Mouse (Mus musculus) CH12.LX (cell line): ENCODE results near the gene Xndc1. TPM values are rescaled to one million over a fixed set of nuclear protein-coding genes. Genes with fewer than 3 reads are reported as not detected.

Experiments
- polyA plus RNA-seq: library from polyadenylated mRNA; unstranded; fragments of >175 nt; gene quantifications from 2 replicates; pipeline ENCODE4 v1.2.1, GENCODE M21; 2012; ENCODE audit warnings: low read depth; ENCODE audit not compliant: insufficient read length
- total RNA-seq, 2 experiments: library from RNA; depleted of rRNA; stranded (reverse); fragments of 300-350 nt in 1 of 2; fragments of >200 nt in 1 of 2; gene quantifications; 2 replicates each; pipeline ENCODE4 v1.2.3; 2012 to 2014

The Xndc1 gene
- total and polyA plus RNA-seq, 3 experiments: 15.4 to 26.7 (median 19.8) TPM

Other genes with a start within 250 kb of the Xndc1 start
- gene Phox2a, start 247.2 kb upstream of the Xndc1 start, total RNA-seq (2012; rRNA removed): not detected in 2 replicates
- not detected in 2 replicates for gene Phox2a, start 247.2 kb upstream of the Xndc1 start, total RNA-seq (2014; rRNA removed)
- not detected in 2 replicates for gene Phox2a, start 247.2 kb upstream of the Xndc1 start, polyA plus RNA-seq
- gene Inppl1, start 227.3 kb upstream of the Xndc1 start, total RNA-seq (2012; rRNA removed): 36.1 and 44.3 TPM in 2 replicates
- gene Inppl1, start 227.3 kb upstream of the Xndc1 start, total RNA-seq (2014; rRNA removed): 21.6 and 27.3 TPM in 2 replicates
- 35.7 and 37.9 TPM in 2 replicates for gene Inppl1, start 227.3 kb upstream of the Xndc1 start, polyA plus RNA-seq
- gene Folr2, start 208.3 kb upstream of the Xndc1 start, total RNA-seq (2012; rRNA removed): not detected in 2 replicates
- not detected in 2 replicates for gene Folr2, start 208.3 kb upstream of the Xndc1 start, total RNA-seq (2014; rRNA removed)
- gene Folr2, start 208.3 kb upstream of the Xndc1 start, polyA plus RNA-seq: not detected in 2 replicates
- 69.1 and 88.8 TPM in 2 replicates for gene Anapc15, start 201.8 kb upstream of the Xndc1 start, total RNA-seq (2012; rRNA removed)
- 90.6 and 98.5 TPM in 2 replicates for gene Anapc15, start 201.8 kb upstream of the Xndc1 start, total RNA-seq (2014; rRNA removed)
- 97.1 and 107 TPM in 2 replicates for gene Anapc15, start 201.8 kb upstream of the Xndc1 start, polyA plus RNA-seq
- 0.25 and 0.34 TPM in 2 replicates for gene Folr1, start 194.7 kb upstream of the Xndc1 start, total RNA-seq (2012; rRNA removed)
- gene Folr1, start 194.7 kb upstream of the Xndc1 start, total RNA-seq (2014; rRNA removed): not detected in 2 replicates
- gene Folr1, start 194.7 kb upstream of the Xndc1 start, polyA plus RNA-seq: not detected in 2 replicates
- 68.6 and 77.9 TPM in 2 replicates for gene Lamtor1, start 159.6 kb upstream of the Xndc1 start, total RNA-seq (2012; rRNA removed)
- 80.7 and 86.2 TPM in 2 replicates for gene Lamtor1, start 159.6 kb upstream of the Xndc1 start, total RNA-seq (2014; rRNA removed)
- 107 and 124 TPM in 2 replicates for gene Lamtor1, start 159.6 kb upstream of the Xndc1 start, polyA plus RNA-seq
- 1.1 and 1.4 TPM in 2 replicates for gene Tomt, start 159.2 kb upstream of the Xndc1 start, total RNA-seq (2012; rRNA removed)
- gene Tomt, start 159.2 kb upstream of the Xndc1 start, total RNA-seq (2014; rRNA removed): 0.07 and 0.22 TPM in 2 replicates
- gene Tomt, start 159.2 kb upstream of the Xndc1 start, polyA plus RNA-seq: 1.3 TPM in 2 replicates
- gene Lrrc51, start 131.6 kb upstream of the Xndc1 start, total RNA-seq (2012; rRNA removed): 3.9 and 5.6 TPM in 2 replicates
- 5.2 and 6.6 TPM in 2 replicates for gene Lrrc51, start 131.6 kb upstream of the Xndc1 start, total RNA-seq (2014; rRNA removed)
- gene Lrrc51, start 131.6 kb upstream of the Xndc1 start, polyA plus RNA-seq: 3.2 and 4.9 TPM in 2 replicates
- 56.4 and 57.6 TPM in 2 replicates for gene Numa1, start 131.4 kb upstream of the Xndc1 start, total RNA-seq (2012; rRNA removed)
- 38.0 and 38.2 TPM in 2 replicates for gene Numa1, start 131.4 kb upstream of the Xndc1 start, total RNA-seq (2014; rRNA removed)
- 75.7 and 79.5 TPM in 2 replicates for gene Numa1, start 131.4 kb upstream of the Xndc1 start, polyA plus RNA-seq
- 1.9 and 2.6 TPM in 2 replicates for gene Il18bp, start 46.8 kb upstream of the Xndc1 start, total RNA-seq (2012; rRNA removed)
- gene Il18bp, start 46.8 kb upstream of the Xndc1 start, total RNA-seq (2014; rRNA removed): 1.7 and 1.9 TPM in 2 replicates
- gene Il18bp, start 46.8 kb upstream of the Xndc1 start, polyA plus RNA-seq: 2.9 and 3.3 TPM in 2 replicates
- gene Rnf121, start within 50 bp of the Xndc1 start, total RNA-seq (2012; rRNA removed): 20.4 and 20.7 TPM in 2 replicates
- 10.3 and 13.9 TPM in 2 replicates for gene Rnf121, start within 50 bp of the Xndc1 start, total RNA-seq (2014; rRNA removed)
- 24.8 and 27.7 TPM in 2 replicates for gene Rnf121, start within 50 bp of the Xndc1 start, polyA plus RNA-seq
- gene Xntrpc, start 202 bp downstream of the Xndc1 start, total RNA-seq (2012; rRNA removed): 1.6 and 1.9 TPM in 2 replicates
- 0.64 and 0.93 TPM in 2 replicates for gene Xntrpc, start 202 bp downstream of the Xndc1 start, total RNA-seq (2014; rRNA removed)
- 1.6 and 1.7 TPM in 2 replicates for gene Xntrpc, start 202 bp downstream of the Xndc1 start, polyA plus RNA-seq
- gene Trpc2, start 17.6 kb downstream of the Xndc1 start, total RNA-seq (2012; rRNA removed): 0.17 TPM in 1 of 2 replicates, not detected in the other
- gene Trpc2, start 17.6 kb downstream of the Xndc1 start, total RNA-seq (2014; rRNA removed): 0.24 TPM in 1 of 2 replicates, not detected in the other
- gene Trpc2, start 17.6 kb downstream of the Xndc1 start, polyA plus RNA-seq: not detected in 2 replicates
- 0.17 and 0.21 TPM in 2 replicates for gene Art1, start 36.2 kb downstream of the Xndc1 start, total RNA-seq (2012; rRNA removed)
- 0.20 and 0.22 TPM in 2 replicates for gene Art1, start 36.2 kb downstream of the Xndc1 start, total RNA-seq (2014; rRNA removed)
- gene Art1, start 36.2 kb downstream of the Xndc1 start, polyA plus RNA-seq: 0.40 and 0.67 TPM in 2 replicates
- 0.71 and 0.85 TPM in 2 replicates for gene Art5, start 44.0 kb downstream of the Xndc1 start, total RNA-seq (2012; rRNA removed)
- gene Art5, start 44.0 kb downstream of the Xndc1 start, total RNA-seq (2014; rRNA removed): 2.6 and 2.7 TPM in 2 replicates
- gene Art5, start 44.0 kb downstream of the Xndc1 start, polyA plus RNA-seq: 3.9 and 4.7 TPM in 2 replicates
- not detected in 2 replicates for gene Chrna10, start 51.3 kb downstream of the Xndc1 start, total RNA-seq (2012; rRNA removed)
- not detected in 2 replicates for gene Chrna10, start 51.3 kb downstream of the Xndc1 start, total RNA-seq (2014; rRNA removed)
- not detected in 2 replicates for gene Chrna10, start 51.3 kb downstream of the Xndc1 start, polyA plus RNA-seq
- gene Nup98, start 144.7 kb downstream of the Xndc1 start, total RNA-seq (2012; rRNA removed): 24.6 and 27.3 TPM in 2 replicates
- gene Nup98, start 144.7 kb downstream of the Xndc1 start, total RNA-seq (2014; rRNA removed): 23.9 and 25.0 TPM in 2 replicates
- gene Nup98, start 144.7 kb downstream of the Xndc1 start, polyA plus RNA-seq: 34.3 and 37.1 TPM in 2 replicates
- 13.2 and 18.3 TPM in 2 replicates for gene Pgap2, start 144.7 kb downstream of the Xndc1 start, total RNA-seq (2012; rRNA removed)
- gene Pgap2, start 144.7 kb downstream of the Xndc1 start, total RNA-seq (2014; rRNA removed): 20.3 and 23.7 TPM in 2 replicates
- 26.1 and 38.5 TPM in 2 replicates for gene Pgap2, start 144.7 kb downstream of the Xndc1 start, polyA plus RNA-seq
- gene Rhog, start 190.5 kb downstream of the Xndc1 start, total RNA-seq (2012; rRNA removed): 17.1 and 22.7 TPM in 2 replicates
- gene Rhog, start 190.5 kb downstream of the Xndc1 start, total RNA-seq (2014; rRNA removed): 9.6 and 12.2 TPM in 2 replicates
- gene Rhog, start 190.5 kb downstream of the Xndc1 start, polyA plus RNA-seq: 109 and 118 TPM in 2 replicates
- 8.9 and 10.2 TPM in 2 replicates for gene Stim1, start 202.3 kb downstream of the Xndc1 start, total RNA-seq (2012; rRNA removed)
- 21.0 and 26.6 TPM in 2 replicates for gene Stim1, start 202.3 kb downstream of the Xndc1 start, total RNA-seq (2014; rRNA removed)
- gene Stim1, start 202.3 kb downstream of the Xndc1 start, polyA plus RNA-seq: 23.9 and 24.1 TPM in 2 replicates